Mouse (Mus musculus): ENCODE results near the gene Tchp.

GRCm38 (mm10) chr5:114664139-114664538 is 43.4 kb upstream of the Tchp start:
- TF ChIP-seq CTCF (IDR thresholded peaks at IDR 0.05; ENCODE audit: low read depth) (no peak), EP300 (optimal IDR thresholded peaks at IDR 0.05) (no peak)

Data from stomach, postnatal 0 days (tissue).